9 mouse cellular contexts compared by ENCODE assay signal in genomic region chr11:73084804-73085231, GRCm38 (mm10). TPM values are rescaled to one million over a fixed set of nuclear protein-coding genes. Genes with fewer than 3 reads are reported as not detected.
DNase-seq lines count a peak whose midpoint lies in the region; ATAC-seq and TF ChIP-seq lines count a peak whose summit lies in the region.
"Had no signal": no experiment of that assay in that cellular context is flagged by ENCODE, and none has a peak within 500 bp of the region (broad histone marks: within the 10 kb centered on the region; RNA-seq: fewer than 3 reads in every experiment).

No protein-coding gene starts in this region.

- WGBS in lung, embryonic 15.5 days: 56% methylated on average over 10 of the region's 10 CpGs
- 56% methylated on average over 10 of the region's 10 CpGs for WGBS in lung, adult 2 months
- WGBS in limb, embryonic 15.5 days: 22% methylated on average over 10 of the region's 10 CpGs

- no peaks in the 10 kb centered on the region for H3K27me3 ChIP-seq in lung, embryonic 15.5 days
- no peaks in the 10 kb centered on the region for H3K27me3 ChIP-seq in limb, embryonic 15.5 days

- DNase-seq in adrenal gland, postnatal 10 days: peak; percentile 58
- no peak for DNase-seq in adrenal gland, adult 18-20 months (ENCODE audit: low spot score in 2 of 2)
- DNase-seq in lung, adult 2 months: no peak
- DNase-seq in kidney, adult 8-10 months: peak; percentile 90 to 92
- DNase-seq in embryo, embryonic 10.5 days (ENCODE audit: low spot score): no peak
- DNase-seq in right cerebral cortex, postnatal 36 days (ENCODE audit: low spot score in 2 of 2): no peak

- no peak overlapping the region for H3K4me3 ChIP-seq in lung, embryonic 15.5 days
- H3K4me3 ChIP-seq in lung, adult 2 months (replicated peaks; ENCODE audit: extremely low read depth, low read depth, low read length): no peak overlapping the region
- H3K4me3 ChIP-seq in limb, embryonic 15.5 days: no peak overlapping the region

- no peak for TF ChIP-seq CTCF in lung, adult 2 months (IDR thresholded peaks at IDR 0.05; ENCODE audit: insufficient read depth, low read length)

- H3K9me3 ChIP-seq in lung, embryonic 15.5 days: no peaks in the 10 kb centered on the region
- no peaks in the 10 kb centered on the region for H3K9me3 ChIP-seq in limb, embryonic 15.5 days

- 0 out of 2 replicates have a peak overlapping the region, but pooled peaks have one; percentile 8 for H3K27ac ChIP-seq in lung, embryonic 15.5 days
- peak overlapping the region; percentile 71 for H3K27ac ChIP-seq in limb, embryonic 15.5 days
- H3K27ac ChIP-seq: liver, embryonic 14.5 days had no signal

- H3K36me3 ChIP-seq in lung, embryonic 15.5 days: peaks cover 25% of the 10 kb centered on the region
- peaks cover 24% of the 10 kb centered on the region for H3K36me3 ChIP-seq in limb, embryonic 15.5 days

- peaks cover 11% of the 10 kb centered on the region for H3K4me1 ChIP-seq in lung, embryonic 15.5 days
- 0 out of 2 replicates have a peak, but pooled peaks cover 2% of the 10 kb centered on the region for H3K4me1 ChIP-seq in lung, adult 2 months (ENCODE audit: control insufficient read depth, insufficient read depth, low read length)
- H3K4me1 ChIP-seq in limb, embryonic 15.5 days: peaks cover 26% of the 10 kb centered on the region

- peak; percentile 49; the same call in 1 of the 2 replicates for ATAC-seq in lung, embryonic 15.5 days (ENCODE audit: borderline replicate concordance, extremely low read depth, low FRiP score, low TSS enrichment)
- peak; percentile 70 for ATAC-seq in limb, embryonic 15.5 days (ENCODE audit: insufficient number of reproducible peaks, low FRiP score, low TSS enrichment, low read depth)

- H3K9ac ChIP-seq in lung, embryonic 15.5 days: no peak overlapping the region
- no peak overlapping the region for H3K9ac ChIP-seq in limb, embryonic 15.5 days
- H3K9ac ChIP-seq: liver, embryonic 14.5 days had no signal

- H3K4me2 ChIP-seq in lung, embryonic 15.5 days: no peak overlapping the region
- H3K4me2 ChIP-seq in limb, embryonic 15.5 days: no peak overlapping the region

- TF ChIP-seq POLR2A in lung, adult 2 months (IDR thresholded peaks at IDR 0.05; ENCODE audit: borderline replicate concordance, extremely low read depth, low read depth, low read length): no peak

RNA-seq across cellular contexts. Expression of gene Itgae, which starts 5.6 kb away (rescaled TPM):
- total RNA-seq in adrenal gland, postnatal 10 days (2021): under 1 TPM; 0.82 to 0.90 TPM
- 1 to 10 TPM in 1 of 2 experiments, under 1 TPM in 1; 0.33 to 1.1 TPM for total RNA-seq in adrenal gland, adult 18-20 months (2021)
- polyA plus RNA-seq in lung, embryonic 15.5 days (2015; fragmentation: Nextera tagmentation; extraction: Ambion mirVana): 0.44 and 1.2 TPM in 2 replicates
- 3.8 and 4.3 TPM in 2 replicates for polyA plus RNA-seq in lung, adult 2 months (2012; rRNA removed)
- polyA plus RNA-seq in limb, embryonic 15.5 days (2015; fragmentation: Nextera tagmentation; extraction: Ambion mirVana): 0.20 and 0.24 TPM in 2 replicates

RNA-seq across cellular contexts. Expression of gene Ncbp3, which starts 37.2 kb away (rescaled TPM):
- total RNA-seq in adrenal gland, postnatal 10 days (2021): 10 to 100 TPM in 1 of 2 experiments, 1 to 10 TPM in 1; 9.1 to 11.7 TPM
- total RNA-seq in adrenal gland, adult 18-20 months (2021): 10 to 100 TPM in 1 of 2 experiments, 1 to 10 TPM in 1; 9.2 to 10.5 TPM
- 11.0 and 12.5 TPM in 2 replicates for polyA plus RNA-seq in lung, embryonic 15.5 days (2015; fragmentation: Nextera tagmentation; extraction: Ambion mirVana)
- 1.7 and 3.6 TPM in 2 replicates for polyA plus RNA-seq in lung, adult 2 months (2012; rRNA removed)
- 10.5 and 11.3 TPM in 2 replicates for polyA plus RNA-seq in limb, embryonic 15.5 days (2015; fragmentation: Nextera tagmentation; extraction: Ambion mirVana)

RNA-seq across cellular contexts. Expression of gene Haspin, which starts 53.3 kb away (rescaled TPM):
- 1 to 10 TPM; 3.0 to 3.7 TPM for total RNA-seq in adrenal gland, postnatal 10 days (2021)
- under 1 TPM; 0.13 to 0.46 TPM for total RNA-seq in adrenal gland, adult 18-20 months (2021)
- polyA plus RNA-seq in lung, embryonic 15.5 days (2015; fragmentation: Nextera tagmentation; extraction: Ambion mirVana): 20.7 and 21.0 TPM in 2 replicates
- polyA plus RNA-seq in lung, adult 2 months (2012; rRNA removed): 0.41 and 0.70 TPM in 2 replicates
- 10.8 and 11.0 TPM in 2 replicates for polyA plus RNA-seq in limb, embryonic 15.5 days (2015; fragmentation: Nextera tagmentation; extraction: Ambion mirVana)

Comparison
In these comparisons a context has a peak if more than half of its experiments do, and no peak if none do; other contexts are left out.
1. DNase-seq: peak in adrenal gland, postnatal 10 days (single experiment) and kidney, adult 8-10 months (2 of 2); none in adrenal gland, adult 18-20 months (0 of 2), lung, adult 2 months (single experiment), embryo, embryonic 10.5 days (single experiment) and right cerebral cortex, postnatal 36 days (0 of 2).